Mouse (Mus musculus) olfactory bulb, adult 2 months (tissue): ENCODE data around the gene Lyzl6. TPM values are rescaled to one million over a fixed set of nuclear protein-coding genes. Genes with fewer than 3 reads are reported as not detected.
"Not testable (repeated sequence)": the region's sequence is repeated elsewhere in the genome, so short reads cannot be mapped to it uniquely, and the experiment has no call there.

Experiments used
- H3K27ac ChIP-seq: fragments of 200-500 bp; 2 replicates; pipeline ENCODE4 v1.5.1; 2012; ENCODE audit warnings: low read depth, low read length; ENCODE audit not compliant: insufficient read depth
- H3K4me1 ChIP-seq: fragments of 200-500 bp; 2 replicates; pipeline ENCODE4 v1.6.1; 2012; ENCODE audit warnings: low read length; ENCODE audit not compliant: control insufficient read depth, insufficient read depth
- H3K4me3 ChIP-seq: fragments of 200-500 bp; 2 replicates; pipeline ENCODE4 v1.5.1; 2012; ENCODE audit warnings: mild to moderate bottlenecking, low read depth, low read length, moderate library complexity; ENCODE audit not compliant: insufficient read depth
- CTCF ChIP-seq: fragments of 200-500 bp; IDR thresholded peaks from 2 replicates; pipeline ENCODE4 v1.5.1; 2012; ENCODE audit warnings: low read depth, mild to moderate bottlenecking, low read length, moderate library complexity; ENCODE audit not compliant: insufficient read depth
- POLR2A ChIP-seq: fragments of 200-500 bp; IDR thresholded peaks from 2 replicates; pipeline ENCODE4 v1.6.1; 2012; ENCODE audit warnings: mild to moderate bottlenecking, low read depth, low read length, moderate library complexity; ENCODE audit not compliant: insufficient read depth
- WGBS: fragments of 180-500 bp; shearing (Covaris S2); methylation state at CpG from one replicate; pipeline ENCODE4 v1.1.7; 2018; 5-methylcytosine and 5-hydroxymethylcytosine counted together
- polyA plus RNA-seq: library from polyadenylated mRNA; stranded (reverse); fragments of >200 nt; gene quantifications from 2 replicates; pipeline ENCODE4 v1.2.4, GENCODE M21; 2012; ENCODE audit warnings: low replicate concordance; ENCODE audit not compliant: missing spikeins, insufficient read depth, insufficient read length

Gene Lyzl6
- not detected in 2 replicates for polyA plus RNA-seq

- TF ChIP-seq POLR2A (no peak), CTCF (no peak)
- Histone ChIP-seq H3K27ac (no peak within 1 kb of the TSS), H3K4me3 (no peak within 1 kb of the TSS), H3K4me1 (peaks cover 21% of the 10 kb centered on the region)
- 85% methylated on average over 3 of the region's 3 CpGs for WGBS
These were observed at the start of gene Lyzl6 for GRCm38 (mm10) chr11:103638790-103639189. Gene Lyzl6, minus strand, starts transcription at chr11:103638890.

- peaks cover 13% of the 10 kb centered on the region; the same call in 1 of the 2 replicates for H3K4me1 ChIP-seq
- no peak overlapping the region for H3K4me3 ChIP-seq
- H3K27ac ChIP-seq = no peak overlapping the region
- 79% methylated on average over 6 of the region's 6 CpGs for WGBS
- TF ChIP-seq POLR2A = no peak
- TF ChIP-seq CTCF = no peak
These were observed 48.0 kb upstream of the Lyzl6 start for GRCm38 (mm10) chr11:103686706-103687105.

- WGBS = 35% methylated on average over 7 of the region's 7 CpGs
These were observed 46.6 kb upstream of the Lyzl6 start for GRCm38 (mm10) chr11:103685261-103685736.

GRCm38 (mm10) chr11:103683667-103684334, 45.1 kb upstream of the Lyzl6 start:
- TF ChIP-seq POLR2A = no peak
- no peak for TF ChIP-seq CTCF
- Histone ChIP-seq H3K4me1 (peaks cover 13% of the 10 kb centered on the region; the same call in 1 of the 2 replicates), H3K4me3 (no peak overlapping the region), H3K27ac (no peak overlapping the region)
- WGBS = 65% methylated on average over 11 of the region's 11 CpGs

More at GRCm38 (mm10) chr11:103685261-103685736, 46.6 kb upstream of the Lyzl6 start:
- H3K4me3 ChIP-seq = no peak overlapping the region
- TF ChIP-seq CTCF (no peak), POLR2A (no peak)
- H3K4me1 ChIP-seq = peaks cover 13% of the 10 kb centered on the region; the same call in 1 of the 2 replicates
- no peak overlapping the region for H3K27ac ChIP-seq

GRCm38 (mm10) chr11:103677042-103677441, 38.4 kb upstream of the Lyzl6 start:
- 33% methylated on average over 2 of the region's 2 CpGs for WGBS
- 0 out of 2 replicates have a peak, but pooled peaks have one; percentile 18 for TF ChIP-seq CTCF
- not testable (repeated sequence) for H3K4me3 ChIP-seq, H3K27ac ChIP-seq, H3K4me1 ChIP-seq

- WGBS = 20% methylated on average over 3 of the region's 3 CpGs
- Histone ChIP-seq H3K27ac (no peak overlapping the region), H3K4me3 (no peak overlapping the region), H3K4me1 (no peaks in the 10 kb centered on the region)
- TF ChIP-seq POLR2A (no peak), CTCF (peak; percentile 50)
These were observed 36.9 kb upstream of the Lyzl6 start for GRCm38 (mm10) chr11:103675556-103675955.

- 13% methylated on average over 13 of the region's 13 CpGs for WGBS
- no peak overlapping the region for H3K4me3 ChIP-seq
- no peak for TF ChIP-seq CTCF
- TF ChIP-seq POLR2A = no peak
- peak overlapping the region; percentile 99 for H3K27ac ChIP-seq
- H3K4me1 ChIP-seq = peaks cover 42% of the 10 kb centered on the region
These were observed 28.3 kb upstream of the Lyzl6 start for GRCm38 (mm10) chr11:103666907-103667426.

GRCm38 (mm10) chr11:103666181-103666906, 27.7 kb upstream of the Lyzl6 start:
- TF ChIP-seq POLR2A (no peak; the same call in 1 of the 2 replicates), CTCF (no peak)
- WGBS = 7% methylated on average over 10 of the region's 10 CpGs
- Histone ChIP-seq H3K27ac (peak overlapping the region; percentile 99), H3K4me1 (peaks cover 46% of the 10 kb centered on the region), H3K4me3 (peak overlapping the region; percentile 30)

GRCm38 (mm10) chr11:103665695-103666094, 27.0 kb upstream of the Lyzl6 start:
- 30% methylated on average over 1 of the region's 1 CpGs for WGBS

More at GRCm38 (mm10) chr11:103665695-103666094, 27.0 kb upstream of the Lyzl6 start:
- TF ChIP-seq POLR2A (no peak), CTCF (no peak)
- peak overlapping the region; percentile 99 for H3K27ac ChIP-seq
- peak overlapping the region; percentile 30 for H3K4me3 ChIP-seq
- peaks cover 50% of the 10 kb centered on the region for H3K4me1 ChIP-seq
